Mouse (Mus musculus) ZHBTc4 (cell line): ENCODE data around the gene Usp29.

Experiments used
- DNase-seq: peaks from one replicate; pipeline ENCODE4 v3.0.0-alpha.2; 2011; ENCODE audit warnings: low read depth, low spot score

Gene Usp29

DNA sequence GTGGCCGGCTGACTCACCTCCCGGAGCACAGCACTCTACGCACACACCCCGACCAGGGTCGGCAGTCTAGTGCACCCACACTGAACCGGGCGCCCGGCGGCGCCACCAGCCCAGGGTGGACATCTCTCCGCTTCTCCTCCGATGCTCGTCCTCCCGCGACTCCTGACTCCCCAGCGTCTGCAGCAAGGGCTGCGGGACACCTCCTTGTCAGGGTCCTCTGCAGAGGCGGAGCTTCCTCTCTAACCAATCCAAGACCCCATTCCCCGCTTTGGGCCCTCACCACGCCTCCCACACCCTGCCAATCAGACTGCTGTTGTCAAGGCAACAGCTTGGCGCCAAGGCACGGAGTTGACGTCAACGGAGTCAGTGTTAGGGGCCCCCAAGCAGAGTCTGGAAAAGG lies at the start of gene Usp29, which contains the start of gene Peg3:
Gene Usp29, plus strand, starts transcription at position 338 of the 400 bp plus-strand sequence.
Gene Peg3, minus strand, starts transcription at position 191 of the 400 bp plus-strand sequence.
- DNase-seq: peak; percentile 92

DNA sequence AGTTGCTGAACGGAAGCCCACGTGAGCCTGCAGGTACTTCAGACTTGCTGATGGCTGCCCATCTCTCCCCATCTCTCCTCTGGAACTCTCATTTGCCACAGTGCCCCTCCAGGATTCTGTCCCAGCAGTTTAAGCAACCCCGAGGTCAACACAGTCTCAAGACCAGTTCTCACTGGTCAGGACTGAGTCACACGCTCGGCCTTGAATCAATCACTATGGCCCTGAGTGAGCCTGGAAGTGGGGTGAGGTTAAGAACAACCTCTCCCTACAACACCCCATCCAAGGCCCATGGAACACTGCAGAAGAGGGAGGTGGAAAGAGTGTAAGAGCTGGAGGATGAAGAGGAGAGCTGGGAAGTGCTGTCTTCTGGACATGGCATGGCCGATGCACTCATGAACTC lies 44.9 kb upstream of the Usp29 start:
- DNase-seq: no peak

DNA sequence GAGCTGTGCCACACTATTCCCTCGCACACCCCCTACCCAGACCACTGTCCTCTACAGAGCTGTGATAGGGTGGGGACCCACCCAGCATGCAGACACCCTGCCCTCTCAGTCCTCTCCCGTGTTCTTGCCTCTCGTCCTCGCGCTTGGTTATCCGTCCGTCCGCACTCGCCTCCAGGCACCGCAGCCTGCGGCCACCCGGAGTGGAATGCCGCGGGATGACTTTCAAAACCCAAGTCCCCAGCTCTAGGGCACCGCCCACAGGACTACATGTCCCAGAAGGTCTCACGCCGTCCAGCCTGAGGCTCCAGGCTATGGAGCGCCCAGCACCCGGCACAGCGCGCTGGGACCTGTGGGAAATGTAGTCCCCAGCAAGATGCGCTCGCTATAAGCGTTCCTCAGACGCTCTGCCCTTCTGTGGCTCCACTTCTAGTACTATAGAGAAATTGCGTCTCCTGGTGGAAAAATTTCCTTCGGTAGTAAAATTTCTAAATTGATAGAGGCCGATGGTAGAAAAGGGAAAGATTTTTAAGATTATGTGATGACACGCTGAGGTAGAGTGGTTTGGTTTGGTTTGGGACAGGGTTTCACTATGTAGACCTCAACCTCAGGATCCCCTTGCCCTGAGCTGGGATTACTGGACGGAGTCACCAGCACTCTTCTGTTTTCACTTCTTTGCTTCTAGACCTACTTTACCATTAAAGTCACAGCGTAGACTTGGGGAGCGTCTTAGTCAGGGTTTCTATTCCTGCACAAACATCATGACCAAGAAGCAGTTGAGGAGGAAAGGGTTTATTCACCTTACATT lies 33.9 kb upstream of the Usp29 start, which contains the start of gene Zim1:
Gene Zim1, minus strand, starts transcription at position 210 of the 805 bp plus-strand sequence.
- DNase-seq: peak; percentile 96

DNA sequence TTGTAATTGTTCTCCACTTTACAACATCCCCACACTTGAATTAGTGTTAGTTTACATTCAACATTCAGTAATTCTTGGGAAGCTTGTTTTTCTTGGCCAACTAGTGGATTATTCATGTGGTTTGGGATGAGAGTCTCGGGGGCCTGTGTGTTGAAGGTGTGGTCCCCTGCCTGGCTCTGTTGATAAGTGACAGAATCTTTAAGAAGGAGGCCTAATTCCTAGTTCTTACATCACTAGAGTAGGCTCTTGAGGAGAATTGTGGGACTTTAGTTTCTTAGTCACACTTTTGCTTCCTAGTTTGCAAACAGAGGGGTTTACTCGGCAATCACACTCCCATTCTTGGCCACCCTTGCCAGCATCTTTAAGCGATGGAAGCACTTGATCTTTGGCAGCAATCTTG lies 31.1 kb upstream of the Usp29 start:
- DNase-seq: no peak

DNA sequence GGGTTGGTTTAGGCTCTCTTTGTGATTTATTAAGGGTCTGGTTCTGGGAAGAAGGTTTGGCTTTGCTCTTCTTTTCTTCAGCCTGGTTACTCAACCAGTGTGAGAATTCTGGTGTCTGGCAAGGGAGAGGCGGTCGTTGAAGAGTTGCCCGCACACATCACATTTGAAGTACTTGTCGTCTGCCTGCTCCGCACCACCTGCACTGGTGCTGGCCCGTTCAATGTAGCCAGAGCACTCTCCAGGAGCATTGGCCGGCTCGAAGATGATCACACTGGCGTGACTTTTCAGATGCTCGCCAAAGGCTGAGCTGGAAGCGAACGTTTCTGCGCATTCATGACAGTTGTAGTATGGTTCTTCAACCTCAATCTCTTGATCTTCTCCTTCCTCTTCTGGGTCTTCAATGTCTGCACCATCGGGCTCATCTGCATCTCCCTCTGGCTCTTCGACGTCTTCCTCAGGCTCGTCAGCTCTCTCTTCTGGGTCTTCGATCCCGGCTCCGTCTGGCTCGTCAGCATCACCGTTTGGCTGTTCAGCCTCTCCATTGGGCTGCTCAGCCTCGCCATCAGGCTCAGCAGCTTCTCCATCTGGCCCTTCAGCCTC lies 22.9 kb upstream of the Usp29 start:
- DNase-seq: no peak

DNA sequence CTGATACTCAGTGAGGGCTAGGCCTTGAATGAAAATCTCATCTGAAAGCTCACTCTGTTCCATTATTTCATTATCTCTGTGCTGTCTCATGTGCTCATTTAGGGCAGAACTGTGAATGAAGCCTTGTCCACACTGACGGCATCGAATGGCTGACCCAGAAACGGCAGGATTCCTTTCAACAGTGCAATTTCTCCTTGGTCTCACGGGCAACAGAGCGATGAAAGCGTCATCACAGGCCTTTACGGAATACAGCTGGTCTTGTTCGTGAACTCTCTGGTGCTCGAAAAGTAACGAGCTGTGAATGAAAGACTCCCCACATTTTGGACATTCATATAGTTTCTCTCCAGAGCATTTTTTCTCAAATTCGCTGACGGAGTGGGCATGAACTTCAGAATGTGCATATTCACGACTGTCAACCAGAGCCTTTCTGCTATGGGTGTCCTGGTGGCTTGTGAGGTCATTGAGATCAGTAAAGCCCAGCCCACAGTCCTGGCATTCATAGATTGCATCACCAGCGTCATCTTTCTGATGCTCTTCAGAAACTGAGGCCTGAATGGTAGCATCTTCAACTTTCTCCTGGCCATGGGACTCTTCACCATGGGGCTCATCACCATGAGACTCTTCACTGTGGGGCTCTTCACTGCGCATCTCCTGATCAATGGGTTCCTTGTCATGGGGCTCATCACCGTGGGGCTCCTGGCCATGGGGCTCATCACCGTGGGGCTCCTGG lies 21.8 kb upstream of the Usp29 start:
- no peak for DNase-seq

DNA sequence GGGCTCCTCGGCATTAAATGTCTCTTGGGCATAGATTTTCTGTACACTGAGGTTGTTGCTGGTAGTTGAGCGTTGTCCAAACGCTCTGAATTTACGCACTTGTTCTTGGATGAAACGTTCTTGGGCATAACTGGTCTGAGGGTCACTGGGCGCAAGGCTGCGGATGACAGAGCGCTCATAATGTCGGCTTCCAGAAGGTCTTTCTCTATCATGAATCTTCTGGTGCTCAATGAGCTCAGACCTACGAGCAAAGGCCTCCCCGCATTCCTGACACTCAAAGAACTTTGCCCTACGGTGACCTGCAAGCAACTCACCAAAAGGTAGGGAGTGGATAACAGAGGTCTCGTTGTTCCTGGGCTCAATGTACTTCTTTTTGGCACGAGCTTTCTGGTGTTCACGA lies 21.0 kb upstream of the Usp29 start:
- DNase-seq: no peak

DNA sequence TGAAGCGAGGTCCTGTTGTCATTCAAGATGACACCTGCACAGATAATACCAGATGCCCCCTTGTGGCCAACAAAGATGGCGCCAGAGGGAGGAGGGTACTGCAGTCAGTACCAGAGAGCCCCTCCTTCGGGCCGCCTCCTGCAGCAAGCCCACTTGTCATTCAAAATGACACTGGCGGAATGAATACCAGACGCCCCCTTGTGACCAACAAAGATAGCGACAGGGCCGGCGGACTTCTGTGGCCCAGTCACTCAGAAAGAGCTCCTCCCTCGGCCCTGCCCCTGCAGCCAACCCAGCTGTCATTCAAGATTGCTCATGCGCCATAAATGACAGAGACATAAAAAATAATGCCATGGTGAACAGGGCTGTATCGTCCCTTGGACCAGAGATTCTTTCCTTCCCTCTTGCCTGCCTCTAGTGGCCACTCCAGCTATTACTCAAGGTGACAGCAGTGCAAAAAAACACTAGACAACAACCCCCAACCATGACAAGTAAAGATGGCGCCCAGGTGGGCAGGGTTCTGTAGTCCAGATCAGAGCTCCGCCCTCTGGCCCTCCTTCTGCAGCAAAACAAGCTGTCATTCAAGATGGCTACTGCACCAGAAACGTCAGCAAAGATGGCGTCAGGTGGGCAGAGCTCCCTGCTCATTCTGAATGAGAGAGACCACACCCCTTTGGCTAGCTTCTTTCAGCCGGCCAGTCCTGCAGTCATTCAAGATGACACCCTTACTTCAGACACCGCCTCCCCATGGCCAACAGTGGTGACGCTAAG lies 2.8 kb upstream of the Usp29 start:
- DNase-seq: peak; percentile 96

DNA sequence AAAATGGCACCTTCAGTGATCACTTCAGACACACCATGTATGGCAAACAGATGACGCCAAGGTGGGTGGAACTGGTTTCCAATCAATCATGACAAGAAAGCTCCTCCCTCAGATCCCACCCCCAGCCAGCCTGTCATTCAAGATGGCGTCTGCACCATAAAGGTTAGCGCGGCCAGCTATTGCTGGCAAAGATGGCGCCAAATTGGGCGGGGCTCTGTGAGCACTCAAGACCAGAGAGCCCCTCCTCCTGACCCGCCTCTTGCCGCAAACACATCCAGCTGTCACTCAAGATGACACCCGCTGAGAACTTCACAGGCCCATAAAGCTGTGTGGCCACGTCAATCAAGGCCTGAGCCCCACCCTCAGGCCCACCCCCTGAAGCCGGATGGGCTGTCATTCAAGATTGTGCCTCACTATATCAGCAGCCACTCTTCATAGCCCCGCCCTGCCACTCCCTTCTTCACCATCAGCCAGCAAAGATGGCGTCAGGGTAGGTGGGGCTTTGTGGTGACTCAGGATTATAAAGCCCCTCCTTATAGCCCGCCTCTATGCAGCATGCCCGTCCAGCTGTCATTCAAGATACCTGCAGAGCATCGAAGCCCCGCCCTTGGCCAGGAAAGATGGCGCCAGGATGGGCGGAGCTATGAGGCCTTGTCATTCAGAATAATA lies 2.0 kb upstream of the Usp29 start:
- peak; percentile 98 for DNase-seq

DNA sequence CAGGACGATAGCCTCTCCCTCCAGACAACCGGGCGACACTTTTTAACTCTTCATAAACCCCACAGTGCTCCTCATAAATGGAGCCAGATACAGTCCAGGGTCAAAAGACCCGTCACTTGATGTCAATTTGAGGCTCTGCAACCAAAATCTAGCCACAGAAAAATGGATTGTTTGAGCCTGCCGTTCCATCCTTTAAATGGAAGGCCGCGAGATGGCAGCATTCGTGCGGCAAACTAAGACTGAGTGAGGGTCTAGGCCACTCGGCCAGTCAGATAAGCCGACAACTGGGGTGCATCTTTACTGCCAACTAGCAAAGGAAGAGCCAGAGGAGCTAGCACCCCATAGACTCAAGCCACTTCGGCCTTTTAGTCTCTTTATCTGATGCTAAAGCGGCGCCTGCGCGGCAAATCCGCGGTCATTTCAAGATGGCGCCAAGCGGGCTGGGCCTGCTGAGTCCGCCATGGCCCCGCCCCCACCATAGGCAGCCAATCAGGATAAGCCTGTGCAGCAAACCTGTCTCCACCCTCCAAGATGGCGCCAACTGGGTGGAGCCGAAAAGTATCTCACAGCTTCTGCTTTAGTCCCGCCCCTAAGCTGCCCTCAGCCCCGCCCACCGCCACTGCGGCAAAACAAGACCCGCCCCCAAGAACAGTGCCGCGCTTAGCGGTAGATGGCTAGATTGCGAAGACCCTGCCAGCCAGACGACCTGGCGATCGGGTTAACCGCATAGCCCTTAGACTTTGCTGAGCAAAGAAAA lies 1.1 kb upstream of the Usp29 start:
- DNase-seq: peak; percentile 97

DNA sequence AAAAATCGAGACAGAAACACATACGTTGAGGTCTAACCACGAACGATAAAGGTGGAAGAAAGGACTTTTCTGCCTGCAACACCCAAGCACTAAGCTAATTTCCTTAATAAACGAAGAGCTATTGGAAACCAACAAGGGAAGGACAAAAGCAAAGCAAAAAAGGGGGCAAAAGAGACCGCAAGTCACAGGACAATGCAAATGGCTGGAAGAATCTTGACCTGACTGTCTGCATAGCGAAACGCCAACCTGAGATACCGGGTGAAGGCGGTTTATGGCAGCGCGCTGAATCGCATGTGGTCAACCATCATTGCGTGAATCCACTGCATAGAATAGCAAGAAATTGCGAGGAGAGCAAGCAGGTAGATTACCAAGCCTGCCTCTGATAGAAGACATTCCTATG lies 423 bp downstream of the Usp29 start:
- DNase-seq: peak; percentile 24

DNA sequence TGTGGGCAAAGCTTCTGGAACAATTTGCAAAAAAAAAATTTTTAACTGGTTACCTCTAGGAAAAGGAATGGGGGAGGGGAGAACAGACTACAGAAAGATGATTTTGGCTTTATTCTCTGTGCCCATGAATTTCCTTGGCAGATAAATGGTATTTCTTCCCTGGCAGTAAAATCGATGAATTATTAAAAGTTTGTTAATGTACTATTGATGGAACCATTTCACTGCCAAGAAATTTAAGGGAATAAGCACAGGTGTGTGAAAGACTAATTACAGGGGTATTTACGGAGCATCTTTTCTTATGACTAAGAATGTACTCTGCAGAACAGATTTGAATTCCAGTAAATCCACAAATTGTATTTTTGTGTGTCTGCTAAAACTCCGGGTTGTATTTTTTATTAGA lies 995 bp downstream of the Usp29 start:
- no peak for DNase-seq

DNA sequence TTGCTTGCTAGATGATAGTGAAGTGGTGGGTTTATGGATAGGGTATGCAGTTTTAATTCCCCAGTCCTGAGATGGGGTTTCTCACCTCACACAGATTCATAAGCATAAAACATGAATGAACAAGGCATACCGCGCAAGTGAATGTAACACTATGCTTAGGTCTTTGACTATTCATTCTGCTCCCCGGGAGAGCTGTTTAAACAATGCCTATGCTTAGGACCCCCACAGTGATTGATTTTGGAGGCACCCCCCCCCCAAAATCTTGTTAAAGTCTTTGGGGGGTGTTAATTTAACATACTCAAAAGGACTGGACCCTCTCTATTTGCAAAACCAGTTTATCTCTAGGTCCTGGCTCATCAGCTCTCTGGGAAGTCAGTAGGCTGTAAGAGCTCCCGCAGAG lies 1.6 kb downstream of the Usp29 start:
- no peak for DNase-seq

DNA sequence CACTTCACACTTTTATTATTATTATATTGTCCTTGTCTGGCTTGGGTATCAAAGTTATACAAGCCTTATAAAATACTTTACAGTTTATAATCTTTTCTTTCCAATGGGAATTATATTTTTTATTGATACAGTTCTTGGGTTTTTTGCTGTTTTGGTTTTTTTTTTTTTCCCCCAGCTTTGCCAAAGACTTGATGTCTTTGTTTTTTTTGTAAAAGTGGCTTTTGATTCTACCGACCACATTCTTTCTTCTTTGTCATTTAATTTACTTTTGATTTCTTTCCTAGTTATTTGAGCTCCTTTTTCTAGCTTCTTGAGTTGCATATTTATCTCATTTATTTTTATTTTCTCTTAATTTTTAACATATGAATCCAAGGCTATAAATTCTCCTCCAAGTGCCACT lies 5.7 kb downstream of the Usp29 start:
- DNase-seq: no peak

DNA sequence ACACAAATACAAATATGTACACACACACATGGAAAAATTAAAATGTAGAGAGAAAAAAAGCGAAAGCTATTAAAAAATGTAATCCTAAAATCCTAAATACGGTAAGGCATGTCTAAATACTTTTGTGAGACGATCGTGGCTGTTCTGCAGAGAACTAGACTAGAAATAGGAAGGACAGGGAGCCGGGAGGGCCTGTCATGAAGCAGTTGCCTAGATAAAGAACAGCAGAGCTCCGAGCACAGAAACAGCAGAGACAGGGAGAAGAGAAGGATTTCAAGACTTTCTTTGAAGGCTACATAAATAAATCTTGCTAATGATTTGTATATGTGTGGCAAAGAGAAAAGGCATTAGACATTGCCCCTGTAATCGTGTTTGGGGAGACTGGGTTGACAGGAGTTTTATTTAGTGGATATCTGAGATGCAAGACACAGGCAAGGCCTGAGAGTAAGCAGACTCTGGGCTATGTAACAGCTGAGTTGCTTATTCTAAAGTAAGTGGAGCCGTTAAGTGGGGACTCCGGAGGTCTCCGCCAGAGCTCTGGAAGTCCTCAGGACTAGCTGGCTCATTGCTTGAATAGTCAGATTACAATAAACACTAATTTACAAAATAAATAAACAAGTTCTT lies 14.0 kb downstream of the Usp29 start:
- DNase-seq: no peak

DNA sequence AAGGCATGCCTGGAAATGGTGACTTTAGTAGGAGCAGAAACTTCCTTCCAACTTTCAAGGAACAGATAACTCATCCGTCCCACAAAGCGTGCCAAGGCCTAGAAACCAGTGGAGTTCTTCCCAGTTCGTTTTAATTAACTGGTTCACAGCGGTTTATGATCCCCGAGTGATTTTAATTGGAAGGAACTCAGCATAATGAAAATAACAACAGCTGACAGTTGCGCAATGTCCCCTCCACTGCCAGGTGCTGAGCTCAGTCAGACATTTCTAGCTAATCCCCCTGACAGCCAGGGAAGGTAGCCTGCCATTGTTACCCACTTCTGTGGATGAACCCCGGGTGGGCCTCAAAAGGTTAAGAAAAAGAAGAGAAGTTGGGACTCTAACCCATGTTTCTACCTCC lies 18.8 kb downstream of the Usp29 start:
- no peak for DNase-seq

DNA sequence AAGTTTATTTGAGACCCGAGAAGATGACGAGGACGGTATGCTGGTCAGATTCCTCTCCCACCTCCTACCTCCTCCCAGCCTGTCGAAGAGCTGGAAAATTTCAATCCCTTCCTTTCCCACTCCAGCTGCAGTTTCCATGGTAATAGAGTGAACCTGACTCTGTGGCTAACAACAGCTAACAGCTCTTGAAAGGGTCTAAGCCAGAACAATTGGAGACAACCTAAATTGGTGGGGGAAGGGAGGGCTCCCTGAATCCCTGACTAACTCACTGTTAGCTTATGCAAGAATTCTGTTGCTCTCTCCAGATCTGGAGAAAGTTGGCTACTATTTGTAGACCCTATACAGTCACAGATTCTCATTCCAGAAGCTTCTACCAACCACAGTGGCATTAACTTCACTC lies 23.1 kb downstream of the Usp29 start:
- peak; percentile 19 for DNase-seq

DNA sequence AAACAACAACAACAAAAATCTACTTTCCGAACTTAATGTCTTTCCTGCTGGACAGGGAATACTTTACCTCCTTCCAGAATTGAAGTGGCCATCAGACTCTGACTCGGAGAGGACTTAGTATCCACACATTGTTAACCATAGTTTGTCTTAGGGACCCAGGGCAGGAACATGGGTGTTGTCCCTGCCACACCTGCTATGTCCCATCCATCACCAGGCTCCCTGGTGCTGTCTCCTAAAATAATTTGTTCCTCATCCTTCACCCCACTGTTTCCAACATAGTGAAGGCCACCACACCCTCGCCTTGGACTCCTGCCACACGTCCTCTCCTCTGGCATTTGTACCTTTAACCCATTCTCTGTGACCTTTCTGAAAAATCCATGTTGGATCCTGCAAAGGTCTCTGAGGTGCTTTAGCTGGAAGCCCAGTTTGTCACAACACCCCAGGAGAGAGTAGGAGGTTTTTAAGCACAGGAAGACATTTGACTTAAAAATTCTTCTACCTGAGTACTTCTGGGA lies 26.5 kb downstream of the Usp29 start:
- no peak for DNase-seq

DNA sequence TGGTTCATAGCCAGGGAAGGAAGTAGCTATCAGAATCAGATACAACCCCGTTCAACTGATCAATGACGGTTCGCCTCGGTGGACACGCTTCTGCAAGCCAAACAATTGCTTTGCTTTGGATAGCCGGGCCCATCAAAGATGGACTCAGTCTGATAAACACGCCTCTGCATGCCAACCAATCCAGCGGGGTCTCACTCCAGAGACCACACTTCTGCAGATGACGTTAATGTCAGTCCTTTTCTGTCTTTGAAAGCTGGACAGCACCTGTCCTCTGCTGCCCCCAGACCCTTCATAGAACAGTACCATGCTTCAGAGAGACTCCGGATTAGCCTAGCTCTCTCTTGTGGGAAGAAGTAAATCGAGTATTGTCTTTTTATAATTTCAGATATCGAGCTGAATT lies 29.3 kb downstream of the Usp29 start:
- no peak for DNase-seq

DNA sequence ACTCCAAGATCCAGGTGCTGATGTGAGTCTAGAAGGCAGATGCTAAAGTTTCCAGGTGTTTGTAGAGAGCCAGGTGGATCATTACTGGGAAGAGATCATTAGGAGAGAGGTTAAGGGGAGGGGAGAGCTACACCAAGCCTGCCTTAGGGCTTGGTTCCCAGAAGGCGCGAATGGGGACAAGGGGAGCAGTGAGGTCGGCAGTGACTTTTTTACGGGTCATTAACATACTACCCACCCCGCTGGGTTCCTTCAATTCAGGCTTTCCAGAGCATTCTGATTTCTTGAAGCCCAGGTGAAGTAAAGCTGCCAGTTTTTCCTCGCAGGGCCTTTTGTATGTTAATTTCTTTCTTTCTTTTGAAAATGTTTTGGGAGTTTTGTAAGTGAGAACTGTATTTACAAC lies 29.8 kb downstream of the Usp29 start:
- DNase-seq: peak; percentile 81
